Mouse (Mus musculus) layer of hippocampus, postnatal 14 days (tissue): ENCODE data around the gene Gli2. TPM values are rescaled to one million over a fixed set of nuclear protein-coding genes. Genes with fewer than 3 reads are reported as not detected.

ENCODE experiments used
- DNase-seq, 2 experiments: peaks; one replicate each; pipeline ENCODE4 v3.0.0; 2021 to 2022; ENCODE audit warnings: low spot score in 2 of 2, mixed read lengths in 1 of 2
- long read RNA-seq, 2 experiments: library from polyadenylated mRNA; stranded (forward); transcript quantifications; one replicate each; pipeline ENCODE4 v2.0.0; 2021
- total RNA-seq, 2 experiments: library from RNA; stranded (reverse); gene quantifications; 2 replicates each; pipeline ENCODE4 v1.2.3; 2021

The Gli2 gene
- 1 to 10 TPM; 4.2 to 4.5 TPM for total RNA-seq
- long read RNA-seq, experiment 1, partial matches to known transcripts, result 0 of 1 reads
- long read RNA-seq, experiment 1, other reads (novel, unspliced or antisense), result 1 of 1 reads
- long read RNA-seq, experiment 2, partial matches to known transcripts, result 0 of 2 reads
- long read RNA-seq, experiment 2, other reads (novel, unspliced or antisense), result 2 of 2 reads

DNA sequence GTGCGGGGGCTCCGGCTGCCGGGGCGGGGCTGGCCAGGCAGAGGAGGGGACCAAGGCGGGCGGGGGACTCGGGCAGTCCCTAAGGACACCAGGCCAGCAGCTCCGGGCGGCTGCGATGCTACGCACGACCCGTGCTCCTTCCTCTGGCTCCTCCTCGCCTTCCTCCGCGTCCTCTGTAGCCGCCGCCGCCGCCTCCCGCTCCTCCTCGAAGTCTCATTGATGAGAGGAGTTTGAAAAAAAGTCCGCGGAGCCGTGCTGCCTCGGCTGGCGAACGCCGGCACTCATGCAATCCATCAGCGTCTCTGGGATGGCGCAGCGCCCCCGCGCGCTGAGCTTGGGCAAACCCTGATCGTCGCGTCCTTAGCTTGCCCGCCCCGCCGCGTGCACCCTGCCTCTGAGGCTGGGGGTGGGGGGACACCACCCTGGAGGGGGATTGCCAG is at the start of gene Gli2:
TSS of gene Gli2 (minus strand) at position 218 of the 440 bp plus-strand sequence.
- peak; percentile 85 to 89 for DNase-seq

- no peak for DNase-seq
These were observed 44.6 kb upstream of the Gli2 start for GRCm38 (mm10) chr1:119097921-119098521.

DNA sequence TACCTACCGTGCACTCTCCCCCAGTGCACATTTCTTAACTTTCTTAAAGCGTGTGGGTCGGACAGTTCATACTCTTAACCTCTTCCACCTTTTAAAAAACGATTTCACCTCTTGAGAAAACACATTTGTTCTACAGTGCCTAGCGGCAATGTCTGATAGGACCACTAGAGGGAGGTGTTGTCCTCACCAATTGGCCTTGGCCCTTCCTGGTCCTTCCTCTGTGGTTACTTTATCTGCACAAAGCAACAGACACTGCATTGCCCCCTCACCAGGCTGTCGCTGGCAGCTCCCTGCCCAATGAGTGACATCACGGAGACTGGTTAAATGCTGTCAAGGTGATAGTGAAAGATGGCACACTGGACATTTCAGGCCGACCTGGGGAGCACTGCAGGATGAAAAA is 40.3 kb upstream of the Gli2 start:
- DNase-seq, result peak; percentile 74 to 81

- no peak for DNase-seq
These were observed 36.6 kb upstream of the Gli2 start for GRCm38 (mm10) chr1:119089887-119090620.

DNA sequence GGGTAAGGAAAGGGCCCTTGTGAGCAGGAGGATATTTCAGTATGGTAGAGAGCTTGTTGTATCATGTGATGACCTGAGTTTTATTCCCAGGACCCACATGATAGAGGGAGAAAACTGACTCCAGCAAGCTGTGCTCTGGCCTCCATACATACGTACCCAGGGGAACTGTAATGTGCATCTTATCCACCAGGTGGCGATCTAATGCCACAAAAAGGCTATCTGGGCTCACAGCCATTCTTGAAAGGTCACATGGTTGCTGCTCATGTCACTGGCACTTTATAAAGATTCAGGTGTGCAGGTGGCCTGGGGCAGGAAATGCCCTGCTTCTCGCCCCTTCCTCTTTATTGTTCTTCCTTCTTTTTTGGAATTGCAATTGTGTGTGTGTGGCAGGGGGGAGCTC is 34.1 kb upstream of the Gli2 start:
- DNase-seq, result peak; percentile 82 to 85

- DNase-seq, result no peak
These were observed 32.4 kb upstream of the Gli2 start for GRCm38 (mm10) chr1:119085771-119086170.

- peak; percentile 51 to 78 for DNase-seq
These were observed 30.1 kb upstream of the Gli2 start for GRCm38 (mm10) chr1:119083468-119083921.

- DNase-seq, result peak; percentile 36 to 56
These were observed 29.0 kb upstream of the Gli2 start for GRCm38 (mm10) chr1:119082231-119082991.

DNA sequence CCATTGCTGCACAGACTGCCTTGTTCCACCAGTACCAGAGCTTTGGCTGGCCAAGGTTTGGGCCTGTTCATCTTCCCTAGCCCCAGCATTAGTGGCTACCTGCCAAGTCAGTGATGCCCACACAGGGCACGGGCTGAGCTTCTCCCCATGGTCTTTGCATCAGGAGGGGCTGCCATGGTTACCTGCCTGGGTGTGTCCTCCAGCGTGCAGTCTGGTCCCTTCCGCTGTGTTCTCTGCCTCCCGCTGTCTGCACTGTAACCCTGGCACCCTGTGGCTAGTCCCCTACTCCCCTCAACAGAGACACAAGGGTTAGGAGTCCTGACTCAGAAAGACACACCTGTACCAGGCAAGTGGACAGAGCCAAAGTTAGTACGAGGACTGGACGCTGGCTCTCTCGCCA is 24.5 kb upstream of the Gli2 start:
- no peak for DNase-seq

DNA sequence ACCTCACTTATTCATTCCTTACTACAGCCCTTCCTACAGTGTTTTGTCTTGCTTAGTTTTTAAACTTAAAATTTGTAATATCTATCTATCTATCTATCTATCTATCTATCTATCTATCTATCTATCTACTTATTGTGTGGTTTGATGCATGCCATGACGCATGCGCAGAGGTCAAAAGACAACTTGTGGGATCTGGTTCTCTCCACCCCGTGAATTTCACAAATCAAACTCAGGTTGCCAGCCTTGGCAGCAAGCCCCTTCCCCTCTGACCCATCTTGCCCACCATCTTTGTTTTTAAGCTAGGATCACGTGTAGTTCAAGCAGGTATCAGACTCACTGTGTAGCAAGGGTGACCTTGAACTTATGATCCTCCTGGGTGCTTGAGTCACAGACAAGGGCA is 22.9 kb upstream of the Gli2 start:
- DNase-seq, result no peak

GRCm38 (mm10) chr1:119075916-119076315 is 22.5 kb upstream of the Gli2 start:
- DNase-seq, result no peak

GRCm38 (mm10) chr1:119075500-119075899 is 22.1 kb upstream of the Gli2 start:
- no peak for DNase-seq

GRCm38 (mm10) chr1:119074910-119075309 is 21.5 kb upstream of the Gli2 start:
- DNase-seq, result no peak

- DNase-seq, result no peak
These were observed 20.5 kb upstream of the Gli2 start for GRCm38 (mm10) chr1:119073876-119074275.

GRCm38 (mm10) chr1:119064892-119065671 is 11.7 kb upstream of the Gli2 start:
- no peak for DNase-seq

DNA sequence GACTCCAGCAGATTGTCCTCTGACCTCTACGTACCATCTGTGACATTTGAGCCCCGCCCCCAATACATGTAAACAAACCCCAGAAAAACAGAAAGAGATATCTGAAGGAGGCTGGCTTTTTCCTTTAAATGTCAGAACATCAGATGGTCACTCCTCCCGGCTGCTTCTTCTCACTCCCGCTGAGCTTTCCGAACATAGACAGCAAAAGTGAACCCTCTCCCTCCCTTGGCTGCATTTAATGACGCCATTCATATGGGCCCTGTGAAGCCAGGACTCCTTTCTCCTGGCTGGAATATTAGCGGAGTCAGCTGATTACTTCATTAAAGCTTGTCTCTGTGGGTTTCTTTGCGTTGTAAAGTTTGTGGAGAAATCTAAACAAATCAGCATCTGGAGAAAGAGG is 3.1 kb upstream of the Gli2 start:
- no peak for DNase-seq

GRCm38 (mm10) chr1:119055801-119056200 is 2.4 kb upstream of the Gli2 start:
- DNase-seq, result no peak

DNA sequence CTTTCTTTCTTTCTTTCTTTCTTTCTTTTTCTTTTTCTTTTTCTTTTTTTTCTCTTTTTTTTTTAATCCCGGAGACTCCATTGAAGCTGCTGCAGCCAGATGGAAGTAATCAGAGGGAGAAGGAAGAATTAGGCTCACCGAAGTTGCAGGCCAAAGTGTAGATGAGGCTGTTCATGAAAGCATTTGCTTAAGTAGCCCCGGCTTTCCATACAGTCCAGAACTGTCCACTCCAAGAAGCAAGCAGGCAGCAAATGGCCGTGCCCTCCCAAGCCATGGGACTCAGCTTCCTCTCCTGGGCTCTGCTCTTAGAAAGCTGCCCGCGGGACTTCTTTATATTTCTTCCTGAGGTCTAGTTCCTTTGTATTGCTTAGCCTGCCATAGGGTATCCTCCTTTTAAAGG is 1.0 kb upstream of the Gli2 start:
- DNase-seq, result no peak

DNA sequence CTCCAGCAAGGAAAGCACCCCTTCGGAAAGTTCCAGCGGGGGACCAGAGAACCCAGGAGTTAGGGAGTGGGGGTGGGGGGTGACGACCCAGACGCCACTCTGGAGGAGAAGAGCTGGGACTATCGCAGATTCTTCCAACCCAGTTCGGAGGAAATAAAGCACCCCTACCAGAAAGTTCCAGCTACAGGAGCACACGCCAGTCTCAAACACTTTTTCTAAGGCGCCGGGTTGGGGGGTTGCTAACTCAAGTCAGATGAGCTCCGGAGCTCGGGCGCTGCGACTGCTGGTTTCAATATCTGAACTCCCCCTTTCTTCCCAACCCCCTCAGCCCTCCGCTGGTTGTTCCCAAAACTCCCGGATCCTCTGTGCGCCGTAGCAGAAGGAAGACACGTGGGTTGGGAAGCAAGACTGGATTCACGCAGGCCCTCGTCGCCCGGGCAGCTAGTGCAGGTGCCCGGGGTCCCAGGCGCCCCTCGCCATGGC is 494 bp upstream of the Gli2 start:
- peak in 1 of 2 experiments; percentile 21 for DNase-seq

DNA sequence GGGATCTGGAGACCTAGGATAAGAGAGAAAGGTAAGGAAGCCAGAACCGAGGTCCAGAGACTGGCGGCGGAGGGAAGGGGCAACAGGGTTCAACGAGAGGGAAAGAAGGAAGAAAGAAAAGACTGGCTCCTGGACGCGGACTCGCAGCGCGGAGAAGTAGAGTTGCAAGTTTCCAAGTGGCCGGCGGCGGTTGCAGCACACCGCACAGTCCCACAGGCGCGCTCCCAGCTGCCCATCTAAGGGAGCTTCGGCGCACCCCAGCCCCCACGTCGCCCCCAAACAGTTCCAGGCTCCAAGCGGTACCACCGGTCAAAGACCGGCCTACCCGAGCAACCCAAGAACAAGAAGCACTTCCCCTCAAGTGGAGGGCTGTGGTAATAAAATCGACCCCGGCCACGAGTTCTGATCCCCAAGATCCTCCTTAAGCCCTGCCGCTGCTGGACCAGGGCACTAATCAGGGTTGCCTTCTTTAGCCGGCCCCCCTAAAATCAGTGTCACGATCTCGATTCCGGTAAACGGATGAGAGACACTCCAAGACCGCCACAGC is 715 bp downstream of the Gli2 start:
- no peak for DNase-seq
